Mouse (Mus musculus) effector memory CD4-positive, alpha-beta T cell, adult 5 months (primary cell): ENCODE data around the gene Il17rb. TPM values are rescaled to one million over a fixed set of nuclear protein-coding genes. Genes with fewer than 3 reads are reported as not detected.

Experiments used
- polyA plus RNA-seq: library from polyadenylated mRNA; unstranded; fragments of 100-300 nt; shearing (Covaris generic); gene quantifications from one replicate; pipeline ENCODE4 v1.2.1, GENCODE M21; 2017

The Il17rb gene
- not detected for polyA plus RNA-seq

GRCm38 (mm10) chr14:30008733-30009575 lies at the start of gene Il17rb, which contains the start of gene Chdh:
TSS of gene Il17rb (minus strand) at chr14:30008896.
TSS of gene Chdh (plus strand) at chr14:30009023.

GRCm38 (mm10) chr14:29978254-29979204 lies 30.2 kb downstream of the Il17rb start, which contains the start of gene Actr8:
TSS of gene Actr8 (plus strand) at chr14:29978337.

GRCm38 (mm10) chr14:29968075-29968821 lies 40.4 kb downstream of the Il17rb start, which contains the start of gene Selenok:
TSS of gene Selenok (plus strand) at chr14:29968308.

Other genes with a start within 250 kb of the Il17rb start
- gene Selenok, start 40.6 kb downstream of the Il17rb start, polyA plus RNA-seq: 461 TPM
- 41.0 TPM for gene Actr8, start 30.6 kb downstream of the Il17rb start, polyA plus RNA-seq
- not detected for gene Chdh, start 127 bp upstream of the Il17rb start, polyA plus RNA-seq